Mouse (Mus musculus) CD4-positive, CD25-positive, alpha-beta regulatory T cell, adult 4 months (primary cell): ENCODE results near the gene Ppp1r14d. TPM values are rescaled to one million over a fixed set of nuclear protein-coding genes. Genes with fewer than 3 reads are reported as not detected.

Experiments used
- ATAC-seq: one replicate; pipeline ENCODE4 v1.8.0; 2017
- polyA plus RNA-seq, 2 experiments: library from polyadenylated mRNA; unstranded; fragments of 100-300 nt; shearing (Covaris generic); gene quantifications; one replicate each; pipeline ENCODE4 v1.2.1; 2017

Gene Ppp1r14d
- polyA plus RNA-seq, 2 experiments from 2014 or later = not detected

- no peak for ATAC-seq
These were observed 7.0 kb upstream of the Ppp1r14d start for GRCm38 (mm10) chr2:119236682-119237209.

GRCm38 (mm10) chr2:119209176-119209507 lies 20.6 kb downstream of the Ppp1r14d start:
- ATAC-seq = peak; percentile 15

- peak; percentile 98 for ATAC-seq
These were observed 21.1 kb downstream of the Ppp1r14d start, which contains the start of the genes Zfyve19 and Dnajc17 for GRCm38 (mm10) chr2:119208344-119209175. TSS of gene Zfyve19 (plus strand) at chr2:119208617. TSS of gene Dnajc17 (minus strand) at chr2:119208795.

DNA sequence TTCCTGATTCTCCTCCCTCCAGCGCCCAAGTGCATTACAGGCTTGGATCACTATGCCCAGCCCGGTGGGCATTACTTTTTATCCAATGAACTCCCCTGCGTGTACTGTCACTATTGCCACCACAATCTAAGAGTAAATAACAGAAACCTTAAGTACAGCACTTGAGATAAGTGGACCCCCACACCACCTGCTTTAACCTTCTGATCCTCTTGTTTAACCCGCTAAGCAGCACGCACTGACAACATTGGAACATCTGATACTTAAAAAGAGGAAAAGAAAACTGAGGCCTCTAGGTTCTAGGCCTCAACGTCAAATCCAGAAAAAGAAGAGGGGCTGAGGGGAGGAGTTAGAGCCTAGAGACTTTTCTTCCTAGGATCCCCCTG lies 21.8 kb downstream of the Ppp1r14d start:
- no peak for ATAC-seq

DNA sequence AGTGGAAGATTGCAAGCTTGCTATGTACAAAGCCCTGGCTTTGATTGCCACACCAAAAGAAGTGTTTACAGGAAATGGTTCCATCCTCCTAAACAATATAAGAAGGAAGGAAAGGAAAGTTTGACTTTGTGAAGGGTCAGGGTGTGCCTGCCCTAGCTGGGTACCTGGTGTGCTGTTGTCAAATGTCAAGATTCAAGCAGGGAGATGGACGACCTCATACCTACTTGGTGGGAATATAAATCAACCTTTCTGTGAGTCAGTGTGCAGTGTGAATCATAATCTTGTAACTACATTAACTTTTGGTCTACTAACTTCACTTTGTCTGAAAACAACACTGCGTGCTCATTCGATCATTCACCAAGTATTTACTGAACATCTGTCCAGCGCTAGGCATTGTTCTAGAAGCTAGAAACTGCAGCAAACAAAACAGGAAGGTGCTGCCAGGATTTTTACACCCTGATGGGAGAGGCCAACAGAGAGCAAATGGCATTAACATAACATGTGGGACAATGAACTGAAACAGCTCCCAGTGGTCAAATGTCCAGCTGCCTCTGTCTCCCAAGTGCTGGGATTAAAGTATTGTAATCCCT lies 25.7 kb downstream of the Ppp1r14d start:
- ATAC-seq = no peak

DNA sequence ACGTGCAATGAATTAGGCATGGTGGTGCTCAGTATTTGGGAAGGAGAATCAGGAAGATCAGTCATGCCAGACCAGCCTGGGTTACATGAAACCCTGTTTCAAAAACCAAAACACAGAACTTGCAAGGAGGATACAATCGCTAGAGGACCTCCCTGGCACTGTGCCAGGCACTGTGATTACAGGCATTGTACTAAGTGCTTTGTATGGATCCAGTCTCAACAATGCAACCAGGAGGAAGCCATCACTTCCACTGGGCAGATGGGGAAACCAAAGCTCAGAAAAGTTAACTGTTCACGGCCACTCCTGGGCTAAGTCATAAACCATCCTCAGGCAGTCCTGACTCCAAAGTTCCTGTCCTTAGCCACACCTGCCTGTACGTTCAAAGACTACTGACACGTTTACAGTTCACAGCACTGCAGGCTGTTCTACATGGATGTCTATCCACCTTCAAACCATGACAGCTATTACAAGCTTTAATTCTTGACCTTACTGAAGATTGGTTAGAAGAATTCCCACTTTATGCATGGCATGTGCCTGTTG lies 26.7 kb downstream of the Ppp1r14d start:
- ATAC-seq = no peak

DNA sequence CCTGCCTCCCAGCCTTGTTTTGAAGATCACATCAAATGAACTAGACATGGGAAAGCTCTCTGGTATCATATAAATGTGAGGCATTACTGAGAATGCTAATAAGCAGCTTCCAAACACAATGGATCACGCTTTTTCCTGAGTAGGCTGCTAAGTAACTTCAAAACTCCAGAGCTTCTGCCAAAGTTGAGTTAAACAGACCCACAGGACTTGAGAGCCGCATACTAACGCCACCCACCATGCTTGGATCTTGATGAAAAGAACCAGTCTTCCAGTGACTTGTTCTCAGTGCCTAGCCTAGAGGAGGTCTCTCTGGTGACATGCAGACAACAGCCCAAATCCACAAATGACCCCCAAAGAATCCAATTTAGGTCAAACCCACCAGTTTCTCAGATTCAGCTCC lies 30.8 kb downstream of the Ppp1r14d start:
- ATAC-seq = no peak

DNA sequence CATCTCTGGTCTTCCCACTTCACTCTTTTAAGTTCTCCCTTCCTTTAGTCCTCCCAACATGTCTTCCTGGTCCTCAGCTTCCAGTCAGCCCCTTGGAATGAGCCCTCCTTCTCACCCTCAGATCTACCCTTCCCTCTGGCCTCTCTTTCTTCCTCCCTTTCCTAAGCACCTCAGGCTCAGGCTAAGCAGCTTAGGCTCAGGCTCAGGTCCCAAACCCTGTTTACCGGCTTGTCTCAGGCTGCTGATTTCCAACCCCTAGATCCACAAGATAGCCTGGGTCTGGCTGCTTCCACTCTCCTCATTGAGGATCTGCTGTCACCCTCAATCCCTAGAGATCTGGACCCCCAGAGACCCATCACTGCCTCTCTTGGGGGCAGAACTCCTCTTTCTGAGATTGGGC lies 31.7 kb downstream of the Ppp1r14d start:
- no peak for ATAC-seq

- ATAC-seq = no peak
These were observed 32.2 kb downstream of the Ppp1r14d start for GRCm38 (mm10) chr2:119197493-119197892.

GRCm38 (mm10) chr2:119196316-119197108 lies 33.2 kb downstream of the Ppp1r14d start:
- no peak for ATAC-seq

GRCm38 (mm10) chr2:119194140-119194539 lies 35.6 kb downstream of the Ppp1r14d start:
- no peak for ATAC-seq

DNA sequence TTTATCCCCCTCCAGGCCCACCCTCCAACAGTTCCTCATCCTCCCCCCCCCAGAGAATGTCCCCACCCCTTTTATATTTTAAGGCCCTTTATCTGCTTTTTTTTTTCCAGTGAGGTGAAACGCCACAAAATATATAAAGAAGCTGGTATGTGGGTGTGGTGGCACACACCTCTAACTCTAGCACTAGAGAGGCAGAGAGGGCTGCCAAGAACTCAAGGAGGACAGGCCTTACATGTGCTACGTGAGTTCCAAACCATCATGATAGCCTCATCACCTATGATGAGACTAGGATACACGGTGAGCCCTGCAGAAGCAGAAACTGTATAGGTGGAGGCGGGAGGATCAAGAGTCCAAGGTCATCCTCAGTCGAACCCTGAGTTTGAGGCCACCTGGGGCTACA lies 38.7 kb downstream of the Ppp1r14d start:
- no peak for ATAC-seq

DNA sequence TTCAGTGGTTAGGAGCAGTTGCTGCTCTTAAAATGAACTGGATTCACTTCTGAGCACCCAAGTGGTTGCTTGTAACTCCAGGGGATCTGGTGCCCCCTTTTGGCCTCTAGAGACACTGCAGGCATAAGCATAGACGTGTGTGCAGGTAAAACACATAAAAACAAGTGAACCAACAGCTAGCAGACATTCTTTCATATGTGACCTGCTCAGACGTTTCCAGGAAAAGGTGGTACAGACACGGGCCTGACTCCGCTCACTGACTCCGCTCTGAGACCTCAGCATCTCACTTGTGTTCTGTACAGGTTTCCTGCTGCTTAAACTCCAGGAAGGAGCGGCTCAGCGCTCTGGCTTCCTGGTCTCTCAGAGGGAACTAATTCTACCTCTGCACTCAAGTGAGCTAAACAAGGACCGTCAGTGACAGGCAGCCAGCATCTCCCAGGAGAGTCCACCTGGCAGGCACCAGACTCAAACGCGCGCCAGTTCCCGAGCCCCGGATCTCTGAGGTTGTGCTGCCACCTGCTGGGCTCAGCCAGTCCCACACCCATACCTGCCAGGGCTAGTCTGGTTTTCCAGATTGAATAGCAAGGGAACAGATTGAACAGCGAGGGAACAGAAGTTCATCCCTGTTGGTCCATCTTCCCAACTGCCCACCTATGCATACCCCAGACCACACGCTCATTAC lies 40.5 kb downstream of the Ppp1r14d start:
- peak; percentile 96 for ATAC-seq

DNA sequence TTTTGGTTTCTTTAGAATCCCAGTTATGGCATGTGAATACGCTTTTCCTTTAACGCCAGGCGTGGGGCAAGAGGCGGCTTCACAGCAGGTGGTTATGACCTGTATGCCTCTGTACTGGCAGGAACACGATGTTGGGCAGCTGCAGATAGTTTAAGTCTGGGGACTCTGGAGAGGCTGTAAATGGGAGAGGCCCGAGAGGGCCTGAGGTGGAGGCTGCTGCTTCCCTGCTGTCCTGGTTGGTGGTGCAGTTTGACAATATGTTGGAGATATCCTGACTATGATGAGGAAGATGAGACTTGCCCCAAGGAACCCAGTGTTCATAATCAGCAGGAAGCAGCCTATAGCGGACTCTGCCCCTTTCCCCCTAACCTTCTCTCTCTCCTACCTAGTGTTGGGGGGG lies 46.8 kb downstream of the Ppp1r14d start:
- no peak for ATAC-seq

GRCm38 (mm10) chr2:119177384-119177939 lies 52.2 kb downstream of the Ppp1r14d start:
- no peak for ATAC-seq

DNA sequence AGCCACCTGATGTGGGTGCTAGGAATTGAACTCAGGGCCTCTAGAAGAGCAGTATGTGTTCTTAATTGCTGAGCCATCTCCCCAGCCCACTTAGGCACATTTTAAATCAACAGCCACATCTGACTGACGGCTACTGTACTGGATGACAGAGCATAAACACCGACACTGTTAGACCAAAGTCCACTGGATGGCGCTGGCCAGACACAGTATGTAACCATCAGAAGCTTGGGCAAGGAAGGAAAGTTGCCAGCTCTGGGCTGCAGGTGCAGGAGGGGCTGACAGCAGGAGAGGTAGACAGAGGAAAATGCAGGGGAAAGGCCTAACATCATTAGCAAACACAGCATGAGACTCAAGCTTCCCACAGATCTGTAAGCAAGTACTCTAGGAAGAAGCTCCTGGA lies 52.9 kb downstream of the Ppp1r14d start:
- no peak for ATAC-seq

GRCm38 (mm10) chr2:119175614-119176013 lies 54.1 kb downstream of the Ppp1r14d start:
- ATAC-seq = no peak

DNA sequence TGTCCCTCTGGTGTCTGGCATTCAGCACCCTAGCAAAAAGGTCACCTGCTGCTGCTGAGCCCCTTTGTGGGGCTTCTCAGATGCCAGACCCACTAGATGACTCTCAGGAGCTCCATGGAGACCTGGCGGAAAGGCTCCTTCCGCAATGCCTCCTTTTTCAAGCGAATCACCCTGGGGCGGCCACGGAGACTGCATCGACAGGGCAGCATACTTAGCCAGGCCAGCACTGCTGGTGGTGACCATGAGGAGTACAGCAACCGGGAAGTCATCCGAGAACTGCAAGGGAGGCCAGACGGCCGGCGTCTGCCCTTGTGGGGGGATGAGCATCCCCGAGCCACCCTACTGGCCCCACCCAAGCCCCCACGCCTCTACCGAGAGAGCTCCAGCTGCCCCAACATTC lies 54.8 kb downstream of the Ppp1r14d start:
- ATAC-seq = no peak

- ATAC-seq = no peak
These were observed 55.6 kb downstream of the Ppp1r14d start, which contains the start of gene Gm14137 for GRCm38 (mm10) chr2:119173991-119174651. TSS of gene Gm14137 (plus strand) at chr2:119174509.

DNA sequence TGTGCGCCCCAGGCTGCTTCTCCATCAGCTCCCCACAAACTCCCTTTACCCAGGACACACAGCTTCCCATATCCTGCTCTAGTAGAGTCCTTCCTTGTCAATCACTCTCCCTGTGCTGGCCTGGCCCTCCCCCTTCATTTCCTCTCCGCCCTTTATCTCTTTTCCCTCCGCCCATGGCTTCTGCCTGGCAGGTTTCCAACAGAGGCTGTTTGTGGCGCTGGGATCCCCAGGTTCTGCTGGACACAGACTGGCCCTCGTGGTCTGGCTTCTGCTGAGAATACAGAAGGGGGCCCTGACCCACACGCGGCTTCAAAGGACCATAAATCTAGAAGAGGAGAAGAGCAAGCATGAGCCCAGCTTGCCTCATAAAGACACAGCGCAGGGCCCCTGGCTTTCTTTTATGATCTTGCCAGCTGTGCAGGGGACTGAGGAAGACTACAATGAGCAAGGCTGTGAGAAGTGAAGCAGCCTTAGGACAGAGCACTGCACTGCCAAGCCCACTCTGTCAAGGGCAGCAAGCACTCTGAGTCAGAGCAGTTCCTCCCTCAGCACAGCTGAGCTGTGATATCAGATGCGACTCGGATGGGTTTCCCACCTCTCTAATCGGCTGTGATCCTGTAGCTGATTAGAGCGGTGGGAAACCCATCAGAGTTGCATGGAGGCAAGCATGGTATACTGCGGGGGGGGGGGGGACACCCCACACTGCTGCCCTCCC lies 56.7 kb downstream of the Ppp1r14d start:
- no peak for ATAC-seq

DNA sequence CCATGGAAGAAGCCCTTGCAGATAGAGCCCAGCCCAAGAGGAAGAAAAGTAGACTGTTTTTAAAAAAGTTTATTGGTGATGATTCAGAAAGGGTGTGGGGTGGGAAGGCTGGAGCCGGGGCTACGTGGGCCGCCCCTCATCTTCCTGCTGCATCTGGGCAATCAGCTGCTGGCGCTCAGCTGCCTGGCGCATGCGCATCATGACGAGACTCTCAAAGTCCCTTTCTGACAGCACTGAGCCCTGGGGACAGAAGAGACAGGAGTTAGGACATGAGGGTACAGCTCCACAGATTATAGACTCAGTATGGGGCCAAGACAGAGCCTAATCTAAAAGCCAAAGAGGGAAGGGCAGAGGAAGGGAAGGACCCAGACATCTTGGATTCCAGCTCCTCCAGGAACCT lies 57.3 kb downstream of the Ppp1r14d start:
- ATAC-seq = no peak
